Mouse (Mus musculus) spleen, adult 2 months (tissue): ENCODE data around the gene Abca12. TPM values are rescaled to one million over a fixed set of nuclear protein-coding genes. Genes with fewer than 3 reads are reported as not detected.

Source experiments
- DNase-seq, 2 experiments: peaks; one replicate each; pipeline versions ENCODE4 v3.0.0 to v3.0.0-alpha.2; 2012 to 2021; ENCODE audit warnings: low spot score in 2 of 2, low read depth in 1 of 2
- H3K27ac ChIP-seq: fragments of 200-500 bp; 2 replicates; pipeline ENCODE4 v1.5.1; 2012; ENCODE audit warnings: low read length, inconsistent platforms; ENCODE audit not compliant: insufficient read depth
- H3K27me3 ChIP-seq: fragments of 200-500 bp; 2 replicates; pipeline ENCODE4 v1.6.1; 2012; ENCODE audit warnings: mild to moderate bottlenecking, moderate library complexity, low read length, inconsistent platforms; ENCODE audit not compliant: control insufficient read depth, insufficient read depth
- H3K36me3 ChIP-seq: fragments of 200-500 bp; 2 replicates; pipeline ENCODE4 v1.6.1; 2012; ENCODE audit warnings: mild to moderate bottlenecking, low read length, inconsistent platforms; ENCODE audit not compliant: control insufficient read depth, insufficient read depth
- H3K4me1 ChIP-seq: fragments of 200-500 bp; 2 replicates; pipeline ENCODE4 v1.6.1; 2011; ENCODE audit warnings: inconsistent platforms; ENCODE audit not compliant: control insufficient read depth, insufficient read depth, insufficient read length
- H3K4me3 ChIP-seq: fragments of 200-500 bp; 2 replicates; pipeline ENCODE4 v1.5.1; 2011; ENCODE audit warnings: mild to moderate bottlenecking, inconsistent platforms; ENCODE audit not compliant: insufficient read depth, insufficient read length; ENCODE audit errors: extremely low read depth
- CTCF ChIP-seq: fragments of 200-500 bp; IDR thresholded peaks from 2 replicates; pipeline ENCODE4 v1.5.1; 2011; ENCODE audit warnings: mild to moderate bottlenecking, inconsistent platforms; ENCODE audit not compliant: insufficient read depth, insufficient read length, insufficient replicate concordance; ENCODE audit errors: extremely low read depth
- POLR2A ChIP-seq: fragments of 200-500 bp; IDR thresholded peaks from 2 replicates; pipeline ENCODE4 v1.6.1; 2011; ENCODE audit warnings: low read depth, low read length, inconsistent platforms
- WGBS: fragments of 180-500 bp; shearing (Covaris S2); methylation state at CpG from one replicate; pipeline ENCODE4 v1.1.7; 2018; 5-methylcytosine and 5-hydroxymethylcytosine counted together
- polyA plus RNA-seq: library from polyadenylated mRNA; depleted of rRNA; stranded (reverse); fragments of >200 nt; gene quantifications from 2 replicates; pipeline ENCODE4 v1.2.3, GENCODE M21; 2012

Gene Abca12
- polyA plus RNA-seq, 1 experiment, result not detected

DNA sequence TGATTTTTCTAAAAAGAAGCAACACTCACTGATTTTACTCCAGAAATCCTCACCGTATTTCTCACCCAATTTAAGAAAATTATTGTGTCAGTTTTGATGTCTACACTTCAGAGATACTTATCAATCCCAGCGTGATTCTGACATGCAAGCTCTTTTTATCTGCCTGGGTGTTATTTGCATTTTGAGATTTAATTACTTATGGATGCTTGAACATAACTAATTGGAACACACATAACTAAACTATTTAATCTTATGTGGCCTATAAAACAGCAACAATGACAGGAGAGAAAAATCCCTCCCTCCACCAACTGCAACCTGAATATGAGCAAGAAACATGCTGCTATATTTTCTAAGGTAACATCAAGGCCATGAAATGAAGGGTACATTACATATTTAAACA, 117.7 kb downstream of the Abca12 start:
- Histone ChIP-seq H3K27ac (no peak overlapping the region), H3K4me3 (no peak overlapping the region), H3K36me3 (no peaks in the 10 kb centered on the region), H3K27me3 (no peaks in the 10 kb centered on the region), H3K4me1 (no peaks in the 10 kb centered on the region)
- no peak for DNase-seq
- WGBS, result 79% methylated on average over 2 of the region's 2 CpGs
- TF ChIP-seq POLR2A (no peak), CTCF (no peak)

- H3K27me3 ChIP-seq, result no peaks in the 10 kb centered on the region
These were observed 118.1 kb downstream of the Abca12 start for GRCm38 (mm10) chr1:71296585-71296984.

GRCm38 (mm10) chr1:71291917-71292316, 122.8 kb downstream of the Abca12 start:
- TF ChIP-seq CTCF (no peak), POLR2A (no peak)
- no peak overlapping the region for H3K4me3 ChIP-seq
- no peak for DNase-seq
- no peak overlapping the region for H3K27ac ChIP-seq
- WGBS, result 78% methylated on average over 3 of the region's 3 CpGs
- no peaks in the 10 kb centered on the region for H3K36me3 ChIP-seq
- H3K27me3 ChIP-seq, result no peaks in the 10 kb centered on the region
- no peaks in the 10 kb centered on the region for H3K4me1 ChIP-seq

More at GRCm38 (mm10) chr1:71296585-71296984, 118.1 kb downstream of the Abca12 start:
- TF ChIP-seq CTCF (no peak), POLR2A (no peak)
- no peak for DNase-seq
- WGBS, result 81% methylated on average over 2 of the region's 2 CpGs
- Histone ChIP-seq H3K4me1 (no peaks in the 10 kb centered on the region), H3K4me3 (no peak overlapping the region), H3K36me3 (no peaks in the 10 kb centered on the region), H3K27ac (no peak overlapping the region)

DNA sequence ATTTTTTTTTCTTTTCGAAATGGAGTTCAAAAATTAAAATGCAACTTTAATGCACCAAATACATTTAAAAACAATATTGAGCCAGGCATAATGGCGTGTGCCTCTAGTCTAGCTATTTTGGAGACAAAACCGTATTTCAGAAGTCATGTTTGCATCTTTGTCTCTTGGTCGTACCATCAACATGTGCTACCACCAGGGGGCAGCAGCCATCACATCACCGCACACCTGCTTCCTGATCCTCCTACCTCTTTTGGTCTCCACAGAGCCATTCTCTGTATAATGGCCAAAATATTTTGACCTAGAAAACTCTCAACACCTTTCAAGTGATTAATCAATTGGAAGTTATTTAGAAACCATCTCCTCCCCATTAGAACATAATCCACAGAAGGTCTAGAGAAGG, 125.2 kb downstream of the Abca12 start:
- TF ChIP-seq POLR2A, result no peak
- peak; percentile 64; the same call in 1 of the 2 replicates for TF ChIP-seq CTCF
- Histone ChIP-seq H3K4me1 (no peaks in the 10 kb centered on the region), H3K4me3 (no peak overlapping the region), H3K27me3 (no peaks in the 10 kb centered on the region), H3K36me3 (no peaks in the 10 kb centered on the region), H3K27ac (no peak overlapping the region)
- DNase-seq, result peak in 1 of 2 experiments; percentile 31
- 18% methylated on average over 5 of the region's 5 CpGs for WGBS

DNA sequence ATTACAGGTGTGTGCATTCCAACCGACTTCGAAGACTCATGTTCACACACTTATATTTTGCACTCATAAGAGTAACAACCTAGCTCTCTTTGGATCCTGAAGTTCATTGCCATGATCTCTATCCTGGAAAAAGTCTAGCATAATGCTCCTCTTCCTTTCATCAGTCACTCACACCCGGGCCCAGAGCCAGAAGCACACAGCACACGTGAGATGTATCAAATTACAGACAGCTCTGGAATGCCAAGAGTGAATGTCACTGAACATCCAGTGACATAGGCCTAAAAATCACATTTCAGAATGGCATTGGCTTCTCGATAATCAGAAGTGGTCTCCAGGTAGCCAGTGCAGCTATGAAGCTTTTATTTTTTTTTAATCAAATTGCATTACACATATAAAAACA, 137.8 kb downstream of the Abca12 start:
- no peaks in the 10 kb centered on the region for H3K36me3 ChIP-seq
- no peak overlapping the region for H3K4me3 ChIP-seq
- no peak for DNase-seq
- H3K27me3 ChIP-seq, result no peaks in the 10 kb centered on the region; the same call in 1 of the 2 replicates
- H3K27ac ChIP-seq, result no peak overlapping the region
- WGBS, result 75% methylated on average over 5 of the region's 5 CpGs
- H3K4me1 ChIP-seq, result no peaks in the 10 kb centered on the region
- TF ChIP-seq POLR2A, result no peak
- no peak for TF ChIP-seq CTCF

DNA sequence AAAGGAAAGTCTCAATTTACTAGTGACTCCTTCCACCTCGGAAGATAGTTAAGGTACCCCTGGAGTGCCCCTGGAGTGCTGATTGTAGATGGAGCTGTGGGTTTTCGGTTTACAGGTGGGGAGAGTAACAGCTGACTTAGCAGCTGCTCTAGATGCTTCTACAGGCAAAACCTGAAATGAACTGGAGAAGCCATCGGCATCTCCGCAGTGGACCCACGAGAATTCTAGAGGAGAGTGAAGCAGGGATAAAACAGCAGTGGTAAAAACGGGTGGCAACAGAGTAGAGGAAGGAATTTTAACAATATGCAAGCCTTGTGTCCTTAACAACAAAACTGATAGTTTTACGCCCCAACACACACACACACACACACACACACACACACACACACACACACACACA, 142.2 kb downstream of the Abca12 start:
- Histone ChIP-seq H3K27ac (no peak overlapping the region), H3K27me3 (no peaks in the 10 kb centered on the region; the same call in 1 of the 2 replicates), H3K36me3 (no peaks in the 10 kb centered on the region), H3K4me1 (no peaks in the 10 kb centered on the region), H3K4me3 (no peak overlapping the region)
- 83% methylated on average over 7 of the region's 7 CpGs for WGBS
- TF ChIP-seq CTCF (no peak), POLR2A (no peak)
- DNase-seq, result no peak

- H3K27ac ChIP-seq, result no peak overlapping the region
- no peak for DNase-seq
- H3K36me3 ChIP-seq, result no peaks in the 10 kb centered on the region
- H3K27me3 ChIP-seq, result no peaks in the 10 kb centered on the region; the same call in 1 of the 2 replicates
- WGBS, result 59% methylated on average over 8 of the region's 8 CpGs
- H3K4me1 ChIP-seq, result no peaks in the 10 kb centered on the region
- no peak overlapping the region for H3K4me3 ChIP-seq
- TF ChIP-seq POLR2A, result no peak
- no peak for TF ChIP-seq CTCF
These were observed 142.6 kb downstream of the Abca12 start for GRCm38 (mm10) chr1:71272077-71272476.
